Mouse (Mus musculus) hindbrain, embryonic 14.5 days (tissue): ENCODE results near the gene Capn2. TPM values are rescaled to one million over a fixed set of nuclear protein-coding genes. Genes with fewer than 3 reads are reported as not detected.

Experiments used
- ATAC-seq: fragments of 200-750 bp; cut with Nextera tagmentation; 2 replicates; pipeline ENCODE4 v1.8.0; 2017; ENCODE audit warnings: moderate number of reproducible peaks, mild to moderate bottlenecking, moderate TSS enrichment, moderate library complexity; ENCODE audit not compliant: low FRiP score
- DNase-seq: peaks from one replicate; pipeline ENCODE4 v3.0.0-alpha.2; 2015; ENCODE audit warnings: low spot score
- H3K27ac ChIP-seq: fragments of 300-500 bp; sonication (generic); 2 replicates; pipeline ENCODE4 v1.5.1; 2014; ENCODE audit warnings: mild to moderate bottlenecking, moderate library complexity
- H3K27me3 ChIP-seq: fragments of 300-500 bp; sonication (generic); 2 replicates; pipeline ENCODE4 v1.6.1; 2014; ENCODE audit warnings: mild to moderate bottlenecking, low read length, mixed read lengths; ENCODE audit not compliant: control insufficient read depth, insufficient read depth
- H3K36me3 ChIP-seq: fragments of 300-500 bp; sonication (generic); replicated peaks from 2 replicates; pipeline ENCODE4 v1.6.1; 2014; ENCODE audit not compliant: control insufficient read depth, insufficient read depth
- H3K4me1 ChIP-seq: fragments of 300-500 bp; sonication (generic); replicated peaks from 2 replicates; pipeline ENCODE4 v1.6.1; 2014; ENCODE audit warnings: antibody characterized with exemption, low read length, mixed read lengths; ENCODE audit not compliant: control insufficient read depth, insufficient read depth
- H3K4me2 ChIP-seq: fragments of 300-500 bp; sonication (generic); replicated peaks from 2 replicates; pipeline ENCODE4 v1.6.1; 2014; ENCODE audit warnings: mild to moderate bottlenecking, moderate library complexity
- H3K4me3 ChIP-seq: fragments of 300-500 bp; sonication (generic); replicated peaks from 2 replicates; pipeline ENCODE4 v1.5.1; 2014; ENCODE audit warnings: mild to moderate bottlenecking, low read length
- H3K9ac ChIP-seq: fragments of 300-500 bp; sonication (generic); 2 replicates; pipeline ENCODE4 v1.6.1; 2014
- H3K9me3 ChIP-seq: fragments of 300-500 bp; sonication (generic); 2 replicates; pipeline ENCODE4 v1.6.1; 2016; ENCODE audit warnings: low read length; ENCODE audit not compliant: control insufficient read depth
- WGBS: fragments of 180-500 bp; shearing (Covaris S2); extraction: QIAGEN DNeasy Blood & Tissue Kit; methylation state at CpG from one replicate; pipeline ENCODE4 v1.1.7; 2014; 5-methylcytosine and 5-hydroxymethylcytosine counted together
- polyA plus RNA-seq: library from polyadenylated mRNA; unstranded; fragments of >200 nt; fragmentation: Nextera tagmentation; extraction: Ambion mirVana; gene quantifications from 2 replicates; pipeline ENCODE4 v1.2.1, GENCODE M21; 2014

The Capn2 gene
- polyA plus RNA-seq, 1 experiment from 2014 or later: 81.0 TPM

- no peaks in the 10 kb centered on the region for H3K27me3 ChIP-seq
- no peaks in the 10 kb centered on the region for H3K9me3 ChIP-seq
- peaks cover 10% of the 10 kb centered on the region; the same call in 1 of the 2 replicates for H3K4me1 ChIP-seq
- H3K36me3 ChIP-seq: peaks cover 37% of the 10 kb centered on the region
- no peak overlapping the region for H3K9ac ChIP-seq
- ATAC-seq (no peak), DNase-seq (no peak)
- 77% methylated on average over 7 of the region's 7 CpGs for WGBS
- H3K27ac ChIP-seq: 0 out of 2 replicates have a peak overlapping the region, but pooled peaks have one; percentile 14
- H3K4me3 ChIP-seq: no peak overlapping the region
- H3K4me2 ChIP-seq: no peak overlapping the region
Observed at GRCm38 (mm10) chr1:182506229-182506986, 11.0 kb downstream of the Capn2 start.

GRCm38 (mm10) chr1:182505291-182505690 is 12.1 kb downstream of the Capn2 start:
- Histone ChIP-seq H3K36me3 (peaks cover 26% of the 10 kb centered on the region), H3K4me1 (peaks cover 10% of the 10 kb centered on the region; the same call in 1 of the 2 replicates), H3K9ac (no peak overlapping the region), H3K4me3 (no peak overlapping the region), H3K27me3 (no peaks in the 10 kb centered on the region), H3K9me3 (no peaks in the 10 kb centered on the region), H3K27ac (no peak overlapping the region), H3K4me2 (no peak overlapping the region)
- DNase-seq (no peak), ATAC-seq (no peak)
- WGBS: 91% methylated on average over 3 of the region's 3 CpGs

GRCm38 (mm10) chr1:182504223-182504622 is 13.2 kb downstream of the Capn2 start:
- H3K4me3 ChIP-seq: no peak overlapping the region
- H3K9me3 ChIP-seq: no peaks in the 10 kb centered on the region
- DNase-seq (peak; percentile 61), ATAC-seq (0 out of 2 replicates have a peak, but pooled peaks have one; percentile 37)
- H3K4me2 ChIP-seq: no peak overlapping the region
- H3K27ac ChIP-seq: no peak overlapping the region
- H3K27me3 ChIP-seq: no peaks in the 10 kb centered on the region
- H3K9ac ChIP-seq: no peak overlapping the region
- peaks cover 10% of the 10 kb centered on the region; the same call in 1 of the 2 replicates for H3K4me1 ChIP-seq
- WGBS: 13% methylated on average over 4 of the region's 4 CpGs
- peaks cover 15% of the 10 kb centered on the region for H3K36me3 ChIP-seq

DNA sequence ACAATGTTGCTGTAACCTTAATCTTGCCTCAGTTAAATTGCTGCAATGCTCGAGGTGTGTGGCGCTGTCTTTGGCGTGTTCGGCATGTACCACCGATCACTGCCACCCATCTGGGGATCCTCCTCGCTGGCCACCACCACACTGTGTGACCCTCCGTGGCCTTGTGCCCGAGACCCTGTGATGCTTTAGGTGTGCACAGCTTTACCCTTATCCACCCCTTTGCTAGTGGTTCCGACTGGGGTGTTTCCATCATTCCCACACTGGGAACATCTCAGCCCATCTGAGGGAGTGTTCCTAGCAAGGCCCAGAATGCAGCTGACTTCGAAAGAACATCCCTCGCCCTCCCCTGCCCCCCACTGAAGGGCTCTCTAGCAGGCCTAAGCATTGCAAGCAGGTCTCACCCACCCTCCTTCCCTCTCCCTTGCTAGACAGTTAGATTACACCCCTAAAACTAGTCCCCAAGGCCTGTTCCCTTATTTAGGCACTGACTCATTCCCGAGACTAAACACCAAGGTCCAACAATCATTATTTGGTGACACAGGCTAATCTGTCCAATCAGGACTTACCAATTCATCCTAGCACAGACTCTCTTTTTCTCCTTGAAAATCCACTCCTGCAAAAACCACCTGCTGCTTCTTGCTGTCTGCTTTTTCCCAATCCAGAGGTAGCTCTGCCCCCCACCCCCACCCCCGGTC is 14.1 kb downstream of the Capn2 start:
- H3K4me2 ChIP-seq: no peak overlapping the region
- no peak overlapping the region for H3K4me3 ChIP-seq
- no peaks in the 10 kb centered on the region for H3K9me3 ChIP-seq
- no peak overlapping the region for H3K9ac ChIP-seq
- no peak overlapping the region for H3K27ac ChIP-seq
- DNase-seq: no peak
- peaks cover 8% of the 10 kb centered on the region; the same call in 1 of the 2 replicates for H3K36me3 ChIP-seq
- WGBS: 91% methylated on average over 13 of the region's 13 CpGs
- ATAC-seq: no peak
- peaks cover 10% of the 10 kb centered on the region; the same call in 1 of the 2 replicates for H3K4me1 ChIP-seq
- H3K27me3 ChIP-seq: no peaks in the 10 kb centered on the region

GRCm38 (mm10) chr1:182502491-182503050 is 14.8 kb downstream of the Capn2 start:
- no peak overlapping the region for H3K4me2 ChIP-seq
- H3K4me3 ChIP-seq: no peak overlapping the region
- H3K36me3 ChIP-seq: peaks cover 8% of the 10 kb centered on the region; the same call in 1 of the 2 replicates
- no peaks in the 10 kb centered on the region for H3K9me3 ChIP-seq
- H3K27ac ChIP-seq: no peak overlapping the region
- no peak for ATAC-seq
- WGBS: 89% methylated on average over 7 of the region's 7 CpGs
- peaks cover 10% of the 10 kb centered on the region; the same call in 1 of the 2 replicates for H3K4me1 ChIP-seq
- no peak for DNase-seq
- no peak overlapping the region for H3K9ac ChIP-seq
- H3K27me3 ChIP-seq: no peaks in the 10 kb centered on the region

- Histone ChIP-seq H3K9me3 (no peaks in the 10 kb centered on the region), H3K4me2 (no peak overlapping the region), H3K36me3 (peaks cover 8% of the 10 kb centered on the region; the same call in 1 of the 2 replicates), H3K9ac (no peak overlapping the region), H3K27ac (no peak overlapping the region), H3K4me3 (no peak overlapping the region), H3K4me1 (peaks cover 10% of the 10 kb centered on the region; the same call in 1 of the 2 replicates), H3K27me3 (no peaks in the 10 kb centered on the region)
- no peak for ATAC-seq
- 87% methylated on average over 7 of the region's 7 CpGs for WGBS
- no peak for DNase-seq
Observed at GRCm38 (mm10) chr1:182501815-182502405, 15.5 kb downstream of the Capn2 start.

GRCm38 (mm10) chr1:182500843-182501242 is 16.6 kb downstream of the Capn2 start:
- WGBS: 92% methylated on average over 4 of the region's 4 CpGs
- no peak overlapping the region for H3K27ac ChIP-seq
- no peak overlapping the region for H3K9ac ChIP-seq
- DNase-seq: peak; percentile 38
- no peaks in the 10 kb centered on the region for H3K27me3 ChIP-seq
- no peaks in the 10 kb centered on the region for H3K36me3 ChIP-seq
- H3K4me3 ChIP-seq: no peak overlapping the region
- peaks cover 10% of the 10 kb centered on the region; the same call in 1 of the 2 replicates for H3K4me1 ChIP-seq
- no peak overlapping the region for H3K4me2 ChIP-seq
- no peaks in the 10 kb centered on the region for H3K9me3 ChIP-seq
- ATAC-seq: no peak

DNA sequence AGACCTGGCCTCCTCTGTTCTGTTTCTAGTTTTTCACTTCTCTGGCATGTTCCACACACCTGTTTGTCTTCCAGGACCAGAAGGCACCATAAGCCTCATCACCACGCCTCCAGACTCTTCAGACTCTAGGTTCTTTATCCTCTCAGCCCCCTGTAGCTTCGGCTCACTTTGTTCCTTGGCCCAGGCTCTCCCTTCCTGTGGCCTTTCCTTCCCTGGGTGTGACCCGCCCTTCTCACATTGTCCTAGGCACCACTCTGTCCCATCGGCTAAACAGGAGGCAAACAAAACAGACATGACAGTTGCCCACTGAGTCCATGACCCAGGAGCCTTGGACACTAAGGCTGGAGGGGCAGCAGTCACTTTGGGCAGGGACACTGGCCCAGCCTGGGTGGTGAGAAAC is 17.2 kb downstream of the Capn2 start:
- 71% methylated on average over 4 of the region's 4 CpGs for WGBS
- DNase-seq (no peak), ATAC-seq (no peak)
- Histone ChIP-seq H3K9me3 (no peaks in the 10 kb centered on the region), H3K4me3 (no peak overlapping the region), H3K27me3 (no peaks in the 10 kb centered on the region), H3K4me1 (peaks cover 10% of the 10 kb centered on the region; the same call in 1 of the 2 replicates), H3K36me3 (no peaks in the 10 kb centered on the region), H3K4me2 (no peak overlapping the region), H3K27ac (no peak overlapping the region), H3K9ac (no peak overlapping the region)
